Mouse (Mus musculus): ENCODE measurements around the gene Edar. TPM values are rescaled to one million over a fixed set of nuclear protein-coding genes. Genes with fewer than 3 reads are reported as not detected.

The Edar gene
- polyA plus RNA-seq (2021; fragmentation: Nextera tagmentation): 0.08 and 0.18 TPM in 2 replicates
- long read RNA-seq, experiment 1: 0 reads
- long read RNA-seq, experiment 2: 0 reads

DNA sequence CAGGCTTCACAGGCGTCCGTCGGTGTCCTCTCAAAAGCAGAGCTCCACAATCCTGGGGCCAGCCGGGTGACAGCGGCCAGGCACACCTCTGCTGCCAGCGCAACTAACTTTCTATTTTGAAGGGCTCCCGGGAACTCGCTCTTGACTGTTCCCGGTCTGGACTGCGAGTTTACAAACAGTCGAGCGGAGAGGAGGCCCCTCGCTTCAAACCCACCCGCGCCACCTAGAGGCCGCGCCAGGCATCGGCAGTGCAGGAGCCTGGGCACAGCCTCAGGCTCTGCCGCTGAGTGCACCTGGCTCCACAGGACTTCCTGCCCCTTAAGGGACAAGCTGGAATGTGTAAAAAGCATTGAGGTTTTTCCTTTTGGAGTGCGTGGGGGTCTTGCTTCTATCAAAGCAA lies at the start of gene Edar:
Gene Edar (minus strand): TSS at position 122 of the 400 bp plus-strand sequence.

DNA sequence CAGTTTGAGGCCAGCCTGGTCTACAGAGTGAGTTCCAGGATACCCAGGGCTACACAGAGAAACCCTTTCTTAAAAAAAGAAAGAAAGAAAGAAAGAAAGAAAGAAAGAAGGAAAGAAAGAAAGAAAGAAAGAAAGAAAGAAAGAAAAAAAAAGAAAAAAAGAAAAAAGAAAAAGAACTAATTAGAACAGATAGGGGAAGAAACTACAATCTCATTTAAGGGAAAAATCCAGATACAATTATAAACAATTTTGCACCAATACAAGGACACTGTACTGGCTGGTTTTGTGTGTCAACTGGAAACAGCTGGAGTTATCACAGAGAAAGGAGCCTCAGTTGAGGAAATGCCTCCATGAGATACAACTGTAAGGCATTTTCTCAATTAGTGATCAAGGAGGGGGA lies 42.7 kb upstream of the Edar start, which contains the start of gene Gm17542:
Gene Gm17542 (minus strand): TSS at position 101 of the 400 bp plus-strand sequence.

Other genes starting within 250 kb of the Edar start
- 13.5 and 14.2 TPM in 2 replicates for gene Ranbp2, start 228.7 kb downstream of the Edar start, polyA plus RNA-seq (2021; fragmentation: Nextera tagmentation)
- 1.9 and 2.0 TPM in 2 replicates for gene Ccdc138, start 177.7 kb downstream of the Edar start, polyA plus RNA-seq (2021; fragmentation: Nextera tagmentation)
- not detected in 2 replicates for gene Gm17542, start 42.6 kb upstream of the Edar start, polyA plus RNA-seq (2021; fragmentation: Nextera tagmentation)
- 5.1 and 5.6 TPM in 2 replicates for gene Sh3rf3, start 137.7 kb upstream of the Edar start, polyA plus RNA-seq (2021; fragmentation: Nextera tagmentation)